Mouse (Mus musculus): ENCODE data around the gene Tmem222. TPM values are rescaled to one million over a fixed set of nuclear protein-coding genes. Genes with fewer than 3 reads are reported as not detected.

The Tmem222 gene
- polyA plus RNA-seq, 2 experiments = 31.6 to 36.4 TPM

- Histone ChIP-seq H3K36me3 (replicated peaks; ENCODE audit: control insufficient read depth, insufficient read depth, low read depth) (no peaks in the 10 kb centered on the region), H3K4me3 (ENCODE audit: insufficient read depth in 1 of 2, low read depth in 2 of 2, low read length in 2 of 2) (no peak overlapping the region), H3K27me3 (ENCODE audit: control insufficient read depth, insufficient read depth, low read length) (no peaks in the 10 kb centered on the region), H3K4me2 (ENCODE audit: low read depth) (peak overlapping the region; percentile 85), H3K4me1 (replicated peaks; ENCODE audit: control insufficient read depth in 2 of 2, insufficient read depth in 2 of 2, low read length in 1 of 2) (peaks cover 10 to 29% of the 10 kb centered on the region in 2 experiments), H3K27ac (no peak overlapping the region), H3K9ac (replicated peaks) (no peak overlapping the region; the same call in 1 of the 2 replicates), H3K9me3 (ENCODE audit: control insufficient read depth, low read length) (no peaks in the 10 kb centered on the region)
- no peak for DNase-seq (ENCODE audit: low read depth in 3 of 3, low spot score in 3 of 3)
- ATAC-seq (ENCODE audit: insufficient read depth) = no peak
- no peak for TF ChIP-seq CTCF (IDR thresholded peaks at IDR 0.05; ENCODE audit: low read depth)
- no peak for TF ChIP-seq EP300 (IDR thresholded peaks at IDR 0.05; ENCODE audit: low read depth)
- WGBS (ENCODE audit: insufficient replicate concordance) = 77% methylated on average over 3 of the region's 3 CpGs
Observed at GRCm38 (mm10) chr4:133278482-133278881, 890 bp upstream of the Tmem222 start.

GRCm38 (mm10) chr4:133278067-133278466, 475 bp upstream of the Tmem222 start:
- TF ChIP-seq CTCF (IDR thresholded peaks at IDR 0.05; ENCODE audit: low read depth) = no peak
- no peak for TF ChIP-seq EP300 (IDR thresholded peaks at IDR 0.05; ENCODE audit: low read depth)
- Histone ChIP-seq H3K27me3 (ENCODE audit: control insufficient read depth, insufficient read depth, low read length) (no peaks in the 10 kb centered on the region), H3K4me1 (replicated peaks; ENCODE audit: control insufficient read depth in 2 of 2, insufficient read depth in 2 of 2, low read length in 1 of 2) (peaks cover 10 to 25% of the 10 kb centered on the region in 2 experiments), H3K36me3 (replicated peaks; ENCODE audit: control insufficient read depth, insufficient read depth, low read depth) (no peaks in the 10 kb centered on the region), H3K27ac (peak overlapping the region; percentile 84), H3K9ac (replicated peaks) (peak overlapping the region; percentile 81), H3K4me2 (ENCODE audit: low read depth) (peak overlapping the region; percentile 85), H3K4me3 (ENCODE audit: insufficient read depth in 1 of 2, low read depth in 2 of 2, low read length in 2 of 2) (peak overlapping the region; percentile 90 to 91), H3K9me3 (ENCODE audit: control insufficient read depth, low read length) (no peaks in the 10 kb centered on the region)
- WGBS (ENCODE audit: insufficient replicate concordance) = 13% methylated on average over 6 of the region's 6 CpGs
- ATAC-seq (ENCODE audit: insufficient read depth) (no peak), DNase-seq (ENCODE audit: low read depth in 3 of 3, low spot score in 3 of 3) (no peak)

GRCm38 (mm10) chr4:133270929-133271328, 6.7 kb downstream of the Tmem222 start:
- TF ChIP-seq EP300 (IDR thresholded peaks at IDR 0.05; ENCODE audit: low read depth) (no peak), CTCF (IDR thresholded peaks at IDR 0.05; ENCODE audit: low read depth) (no peak)
- WGBS (ENCODE audit: insufficient replicate concordance) = 88% methylated on average over 9 of the region's 9 CpGs
- Histone ChIP-seq H3K27me3 (ENCODE audit: control insufficient read depth, insufficient read depth, low read length) (no peaks in the 10 kb centered on the region), H3K4me1 (replicated peaks; ENCODE audit: control insufficient read depth in 2 of 2, insufficient read depth in 2 of 2, low read length in 1 of 2) (peaks cover 0 to 2% of the 10 kb centered on the region in 2 experiments; a peak in 2 of 4 replicates), H3K9me3 (ENCODE audit: control insufficient read depth, low read length) (no peaks in the 10 kb centered on the region), H3K9ac (replicated peaks) (no peak overlapping the region), H3K4me3 (ENCODE audit: insufficient read depth in 1 of 2, low read depth in 2 of 2, low read length in 2 of 2) (no peak overlapping the region), H3K4me2 (ENCODE audit: low read depth) (no peak overlapping the region), H3K27ac (no peak overlapping the region), H3K36me3 (replicated peaks; ENCODE audit: control insufficient read depth, insufficient read depth, low read depth) (peaks cover 32% of the 10 kb centered on the region)
- DNase-seq (ENCODE audit: low read depth in 3 of 3, low spot score in 3 of 3) (no peak), ATAC-seq (ENCODE audit: insufficient read depth) (no peak)

DNA sequence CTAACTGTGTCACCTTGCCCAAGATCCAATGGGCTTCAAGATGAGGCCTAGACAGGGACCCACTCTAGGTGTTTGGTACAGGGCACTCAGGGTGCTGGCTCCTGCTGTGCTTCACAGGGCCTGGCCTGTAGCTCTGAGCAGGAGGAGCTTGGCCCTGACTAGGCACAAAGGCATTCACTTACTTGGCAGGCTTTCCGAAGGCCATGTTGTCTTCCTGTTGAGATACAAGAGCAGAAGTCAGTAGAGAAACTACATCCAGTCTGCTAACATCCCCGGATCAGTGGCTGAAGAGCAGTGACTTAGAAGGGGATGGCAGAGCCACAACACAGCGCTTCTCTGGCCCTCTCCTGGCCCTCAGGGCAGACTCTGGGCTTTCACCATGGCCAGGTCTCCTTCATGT, 8.0 kb downstream of the Tmem222 start:
- Histone ChIP-seq H3K27ac (no peak overlapping the region), H3K9me3 (ENCODE audit: control insufficient read depth, low read length) (no peaks in the 10 kb centered on the region), H3K36me3 (replicated peaks; ENCODE audit: control insufficient read depth, insufficient read depth, low read depth) (peaks cover 36% of the 10 kb centered on the region), H3K27me3 (ENCODE audit: control insufficient read depth, insufficient read depth, low read length) (no peaks in the 10 kb centered on the region), H3K4me1 (replicated peaks; ENCODE audit: control insufficient read depth in 2 of 2, insufficient read depth in 2 of 2, low read length in 1 of 2) (no peaks in the 10 kb centered on the region), H3K4me3 (ENCODE audit: insufficient read depth in 1 of 2, low read depth in 2 of 2, low read length in 2 of 2) (no peak overlapping the region), H3K9ac (replicated peaks) (no peak overlapping the region), H3K4me2 (ENCODE audit: low read depth) (no peak overlapping the region)
- ATAC-seq (ENCODE audit: insufficient read depth) (no peak), DNase-seq (ENCODE audit: low read depth in 3 of 3, low spot score in 3 of 3) (no peak)
- 73% methylated on average over 3 of the region's 3 CpGs for WGBS (ENCODE audit: insufficient replicate concordance)
- no peak for TF ChIP-seq EP300 (IDR thresholded peaks at IDR 0.05; ENCODE audit: low read depth)
- TF ChIP-seq CTCF (IDR thresholded peaks at IDR 0.05; ENCODE audit: low read depth) = no peak

GRCm38 (mm10) chr4:133268931-133269330, 8.7 kb downstream of the Tmem222 start:
- Histone ChIP-seq H3K36me3 (replicated peaks; ENCODE audit: control insufficient read depth, insufficient read depth, low read depth) (peaks cover 36% of the 10 kb centered on the region), H3K9me3 (ENCODE audit: control insufficient read depth, low read length) (no peaks in the 10 kb centered on the region), H3K27ac (no peak overlapping the region), H3K9ac (replicated peaks) (no peak overlapping the region), H3K4me1 (replicated peaks; ENCODE audit: control insufficient read depth in 2 of 2, insufficient read depth in 2 of 2, low read length in 1 of 2) (no peaks in the 10 kb centered on the region), H3K4me2 (ENCODE audit: low read depth) (no peak overlapping the region), H3K4me3 (ENCODE audit: insufficient read depth in 1 of 2, low read depth in 2 of 2, low read length in 2 of 2) (no peak overlapping the region), H3K27me3 (ENCODE audit: control insufficient read depth, insufficient read depth, low read length) (no peaks in the 10 kb centered on the region)
- ATAC-seq (ENCODE audit: insufficient read depth) (no peak), DNase-seq (ENCODE audit: low read depth in 3 of 3, low spot score in 3 of 3) (no peak)
- 86% methylated on average over 3 of the region's 3 CpGs for WGBS (ENCODE audit: insufficient replicate concordance)
- TF ChIP-seq EP300 (IDR thresholded peaks at IDR 0.05; ENCODE audit: low read depth) (no peak), CTCF (IDR thresholded peaks at IDR 0.05; ENCODE audit: low read depth) (no peak)
